Mouse (Mus musculus) liver, embryonic 16.5 days (tissue): ENCODE measurements around the gene Hoxc12. TPM values are rescaled to one million over a fixed set of nuclear protein-coding genes. Genes with fewer than 3 reads are reported as not detected.

Experiments
- ATAC-seq: fragments of 200-750 bp; cut with Nextera tagmentation; 2 replicates; pipeline ENCODE4 v1.8.0; 2017; ENCODE audit warnings: low read depth, mild to moderate bottlenecking, moderate number of reproducible peaks, moderate library complexity
- H3K27ac ChIP-seq: fragments of 300-500 bp; sonication (generic); 2 replicates; pipeline ENCODE4 v1.5.1; 2014; ENCODE audit warnings: mild to moderate bottlenecking, low read length
- H3K27me3 ChIP-seq: fragments of 300-500 bp; sonication (generic); 2 replicates; pipeline ENCODE4 v1.6.1; 2014; ENCODE audit warnings: low read depth, low read length, mixed read lengths; ENCODE audit not compliant: control insufficient read depth, insufficient read depth
- H3K36me3 ChIP-seq: fragments of 300-500 bp; sonication (generic); 2 replicates; pipeline ENCODE4 v1.6.1; 2014; ENCODE audit warnings: mild to moderate bottlenecking; ENCODE audit not compliant: control insufficient read depth, insufficient read depth
- H3K4me1 ChIP-seq: fragments of 300-500 bp; sonication (generic); 2 replicates; pipeline ENCODE4 v1.6.1; 2014; ENCODE audit warnings: low read depth, low read length, mixed read lengths; ENCODE audit not compliant: control insufficient read depth
- H3K4me2 ChIP-seq: fragments of 300-500 bp; sonication (generic); 2 replicates; pipeline ENCODE4 v1.6.1; 2014; ENCODE audit warnings: low read depth, low read length, mixed read lengths
- H3K4me3 ChIP-seq: fragments of 300-500 bp; sonication (generic); 2 replicates; pipeline ENCODE4 v1.5.1; 2014; ENCODE audit warnings: low read depth, mild to moderate bottlenecking, low read length
- H3K9ac ChIP-seq: fragments of 300-500 bp; sonication (generic); 2 replicates; pipeline ENCODE4 v1.6.1; 2014; ENCODE audit warnings: low read depth, low read length
- H3K9me3 ChIP-seq: fragments of 300-500 bp; sonication (generic); replicated peaks from 2 replicates; pipeline ENCODE4 v1.6.1; 2016; ENCODE audit warnings: low read length; ENCODE audit not compliant: control insufficient read depth
- WGBS: fragments of 180-500 bp; shearing (Covaris S2); extraction: QIAGEN DNeasy Blood & Tissue Kit; methylation state at CpG from one replicate; pipeline ENCODE4 v1.1.7; 2014; ENCODE audit not compliant: insufficient replicate concordance; 5-methylcytosine and 5-hydroxymethylcytosine counted together
- polyA plus RNA-seq: library from polyadenylated mRNA; unstranded; fragments of >200 nt; fragmentation: Nextera tagmentation; extraction: Ambion mirVana; gene quantifications from 2 replicates; pipeline ENCODE4 v1.2.1, GENCODE M21; 2015

Hoxc12 gene
- polyA plus RNA-seq, 1 experiment from 2014 or later: not detected

DNA sequence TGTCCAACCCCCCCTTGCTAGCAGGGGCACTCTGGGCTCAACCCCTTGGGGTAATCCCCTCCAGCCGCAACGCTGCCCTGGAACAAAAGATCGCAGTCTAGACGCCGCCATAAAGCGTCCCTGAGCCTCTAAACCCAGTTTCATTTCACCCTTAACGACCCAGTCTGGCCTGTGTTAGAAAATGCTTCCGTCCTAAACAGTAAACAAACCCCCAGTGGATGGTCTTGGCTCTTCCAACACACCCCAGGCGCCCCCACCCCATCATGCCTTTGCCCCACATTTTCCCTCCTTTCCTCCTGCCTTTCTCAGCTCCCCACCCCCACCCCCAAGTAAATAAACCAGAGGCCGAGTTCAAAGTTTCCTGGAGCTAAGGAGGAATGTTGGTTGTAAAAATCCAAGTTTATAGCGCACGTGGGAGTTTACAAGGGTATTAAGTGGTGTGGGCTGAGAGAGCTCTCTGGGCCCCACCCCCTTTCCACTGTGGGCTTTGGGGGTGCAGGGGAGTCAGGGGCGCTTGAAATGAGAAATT lies 23.2 kb downstream of the Hoxc12 start:
- H3K4me3 ChIP-seq: no peak overlapping the region
- H3K36me3 ChIP-seq: no peaks in the 10 kb centered on the region
- no peak for ATAC-seq
- H3K27me3 ChIP-seq: peaks cover 95% of the 10 kb centered on the region
- H3K27ac ChIP-seq: no peak overlapping the region
- WGBS: under 1% methylated on average over 13 of the region's 13 CpGs
- H3K9ac ChIP-seq: no peak overlapping the region
- no peak overlapping the region for H3K4me2 ChIP-seq
- H3K9me3 ChIP-seq: no peaks in the 10 kb centered on the region
- H3K4me1 ChIP-seq: no peaks in the 10 kb centered on the region

DNA sequence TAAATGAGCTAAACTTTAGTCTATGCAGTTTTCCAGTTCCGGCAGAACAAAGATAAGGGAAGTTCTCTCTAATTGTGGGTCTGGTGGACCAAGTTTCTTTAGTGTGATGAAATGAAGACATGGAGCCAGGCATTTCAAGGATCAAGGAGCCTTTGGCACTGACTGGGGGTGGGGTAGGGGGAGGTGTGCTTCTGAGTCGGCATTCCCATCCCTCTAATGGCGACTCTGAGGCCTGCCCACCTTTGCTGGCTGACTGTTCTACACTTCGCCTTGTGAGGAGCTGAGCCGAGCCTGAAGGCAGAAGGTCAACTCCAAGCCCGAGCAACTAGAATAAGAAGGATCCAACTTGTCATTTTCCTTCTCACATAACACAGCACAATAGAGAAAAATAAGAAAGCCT lies 25.2 kb downstream of the Hoxc12 start:
- H3K4me2 ChIP-seq: no peak overlapping the region
- no peaks in the 10 kb centered on the region for H3K4me1 ChIP-seq
- H3K9ac ChIP-seq: no peak overlapping the region
- peaks cover 95% of the 10 kb centered on the region for H3K27me3 ChIP-seq
- no peak overlapping the region for H3K4me3 ChIP-seq
- WGBS: 4% methylated on average over 6 of the region's 6 CpGs
- H3K9me3 ChIP-seq: no peaks in the 10 kb centered on the region
- no peaks in the 10 kb centered on the region for H3K36me3 ChIP-seq
- H3K27ac ChIP-seq: no peak overlapping the region
- ATAC-seq: no peak

DNA sequence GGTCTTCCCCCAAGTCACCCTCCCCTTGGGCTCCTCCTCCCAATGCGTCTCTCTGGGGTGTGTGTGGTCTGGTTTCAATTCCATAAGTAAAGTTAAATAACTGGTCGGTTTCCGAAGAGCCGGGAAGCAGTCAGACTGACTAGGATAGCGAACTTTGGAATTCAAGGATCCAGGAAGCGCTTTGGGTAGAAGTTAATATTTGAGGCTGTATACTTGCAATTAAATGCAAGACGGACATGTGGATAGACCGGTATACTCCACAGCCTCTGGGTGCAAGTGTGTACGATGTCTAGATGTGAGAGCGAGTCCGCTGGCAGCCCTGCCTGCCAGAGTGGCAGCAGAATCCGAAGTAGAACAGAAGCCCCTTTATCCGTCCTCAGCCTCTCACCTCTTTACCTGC lies 25.9 kb downstream of the Hoxc12 start:
- no peaks in the 10 kb centered on the region for H3K36me3 ChIP-seq
- no peaks in the 10 kb centered on the region for H3K9me3 ChIP-seq
- 4% methylated on average over 13 of the region's 13 CpGs for WGBS
- no peak overlapping the region for H3K4me2 ChIP-seq
- H3K4me3 ChIP-seq: no peak overlapping the region
- no peak overlapping the region for H3K27ac ChIP-seq
- no peak overlapping the region for H3K9ac ChIP-seq
- no peak for ATAC-seq
- H3K4me1 ChIP-seq: no peaks in the 10 kb centered on the region
- peaks cover 95% of the 10 kb centered on the region for H3K27me3 ChIP-seq

DNA sequence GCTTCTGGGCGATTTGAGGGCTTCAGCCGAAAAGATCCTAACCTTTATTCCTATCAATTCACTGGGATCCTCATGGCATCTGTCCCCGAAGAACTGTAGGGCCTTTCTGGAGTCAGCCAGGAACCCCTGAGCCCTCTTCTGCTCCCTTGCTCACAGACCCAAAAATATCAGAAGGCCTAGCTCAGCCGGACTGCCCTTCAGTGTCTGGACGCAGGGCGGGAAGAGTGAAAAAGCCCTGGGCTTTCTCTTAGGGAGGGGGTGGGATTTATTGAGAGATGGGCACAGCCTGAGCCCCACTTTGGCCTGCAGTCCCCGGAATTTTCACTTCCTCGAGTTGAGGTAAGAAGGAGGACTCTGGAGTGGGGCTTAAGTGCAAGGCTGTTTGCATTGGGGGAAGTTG lies 26.7 kb downstream of the Hoxc12 start:
- Histone ChIP-seq H3K36me3 (no peaks in the 10 kb centered on the region), H3K27ac (no peak overlapping the region), H3K4me1 (no peaks in the 10 kb centered on the region), H3K9me3 (no peaks in the 10 kb centered on the region), H3K4me2 (no peak overlapping the region), H3K4me3 (no peak overlapping the region), H3K27me3 (peaks cover 93% of the 10 kb centered on the region), H3K9ac (no peak overlapping the region)
- 6% methylated on average over 8 of the region's 8 CpGs for WGBS
- ATAC-seq: no peak

DNA sequence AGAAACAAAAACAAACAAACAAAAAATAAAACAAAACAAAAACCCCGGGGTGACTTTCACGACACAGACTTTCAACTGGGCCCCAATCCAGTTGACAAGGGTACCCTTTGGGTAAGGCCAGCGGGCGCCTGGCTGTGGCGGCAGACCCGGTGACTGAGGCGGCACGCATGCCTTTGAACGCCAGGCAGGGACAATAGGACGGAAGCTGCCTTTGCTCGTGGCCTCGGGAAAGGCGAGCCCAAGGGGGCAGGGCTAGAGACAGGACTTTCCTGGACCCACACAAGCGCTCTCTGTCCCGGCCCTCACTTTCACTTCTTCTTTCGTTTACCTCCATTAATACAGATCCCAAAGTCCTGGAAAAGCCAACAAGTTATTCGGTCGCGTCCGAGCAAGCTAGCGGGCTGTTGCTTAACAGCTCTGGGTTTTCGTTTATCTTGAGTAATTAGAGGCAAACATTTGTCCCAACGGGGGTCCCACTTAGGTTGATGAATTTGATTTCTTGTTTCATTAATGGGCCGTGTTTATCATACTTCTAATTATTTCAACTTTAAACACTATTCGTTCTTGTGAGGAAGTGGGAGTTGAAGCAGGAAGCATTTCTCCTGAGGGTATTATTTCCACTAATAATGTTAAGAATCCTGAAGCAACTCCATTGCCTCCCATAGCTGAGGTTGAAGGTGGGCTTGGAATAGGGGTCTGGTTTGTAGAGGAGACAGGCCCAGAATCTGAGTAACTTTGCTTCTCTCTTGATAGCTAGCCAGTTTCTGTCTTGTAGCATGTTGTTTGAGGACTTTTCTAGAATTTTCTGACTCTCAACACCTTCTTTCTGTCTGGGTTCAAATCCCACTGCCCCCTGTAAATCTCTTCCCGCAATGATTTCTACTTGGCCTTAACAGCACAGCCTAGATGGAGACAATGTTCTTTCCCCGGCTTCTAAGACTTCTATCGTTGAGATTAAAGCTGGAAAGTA lies 27.4 kb downstream of the Hoxc12 start:
- H3K9ac ChIP-seq: no peak overlapping the region
- no peak overlapping the region for H3K4me2 ChIP-seq
- no peaks in the 10 kb centered on the region for H3K9me3 ChIP-seq
- H3K36me3 ChIP-seq: no peaks in the 10 kb centered on the region
- ATAC-seq: no peak
- no peak overlapping the region for H3K4me3 ChIP-seq
- 2% methylated on average over 28 of the region's 28 CpGs for WGBS
- peaks cover 94% of the 10 kb centered on the region for H3K27me3 ChIP-seq
- H3K27ac ChIP-seq: no peak overlapping the region
- H3K4me1 ChIP-seq: no peaks in the 10 kb centered on the region

DNA sequence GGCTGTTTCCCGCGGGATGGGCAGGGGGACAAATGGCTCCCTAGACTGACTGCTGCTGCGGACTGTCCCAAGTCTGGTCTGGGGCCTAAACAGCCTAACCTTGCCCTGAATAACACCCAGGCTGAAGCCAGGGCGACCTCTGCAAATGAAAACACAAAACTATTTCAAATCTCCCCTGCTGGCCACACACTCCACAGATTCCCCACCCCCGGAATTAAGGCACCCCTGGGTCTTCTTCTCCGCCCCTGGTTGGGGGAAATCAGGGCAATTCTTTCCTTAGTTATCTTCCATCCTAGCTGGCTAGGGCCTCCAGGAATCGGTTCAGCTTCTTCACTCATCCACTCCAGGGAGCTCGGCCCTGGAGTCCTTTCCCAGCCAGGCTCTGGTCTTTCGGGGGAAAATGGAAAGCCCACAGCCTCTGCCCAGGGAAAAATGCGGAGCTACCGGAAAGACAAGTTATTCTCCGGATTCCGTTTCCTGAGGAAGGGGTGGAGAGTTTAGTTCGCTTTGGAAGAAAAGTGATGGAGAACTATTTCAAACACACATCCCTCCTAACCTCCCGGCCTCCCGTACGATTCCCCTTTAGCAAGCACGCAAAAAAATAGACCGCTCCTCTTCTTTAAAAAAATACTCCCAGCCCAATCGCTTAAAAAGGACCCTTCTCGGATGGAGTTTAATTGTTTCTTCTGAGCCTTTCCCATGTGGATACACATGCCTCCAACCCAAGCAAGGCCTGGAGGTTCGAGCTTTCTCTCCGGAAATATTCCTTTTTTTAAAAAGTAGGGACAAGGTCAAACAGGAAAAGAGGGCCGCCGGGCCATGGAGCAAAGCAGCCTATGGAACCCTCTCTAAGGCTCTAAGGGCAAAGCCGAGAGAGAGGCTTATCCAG lies 28.7 kb downstream of the Hoxc12 start:
- ATAC-seq: no peak
- WGBS: 4% methylated on average over 26 of the region's 26 CpGs

DNA sequence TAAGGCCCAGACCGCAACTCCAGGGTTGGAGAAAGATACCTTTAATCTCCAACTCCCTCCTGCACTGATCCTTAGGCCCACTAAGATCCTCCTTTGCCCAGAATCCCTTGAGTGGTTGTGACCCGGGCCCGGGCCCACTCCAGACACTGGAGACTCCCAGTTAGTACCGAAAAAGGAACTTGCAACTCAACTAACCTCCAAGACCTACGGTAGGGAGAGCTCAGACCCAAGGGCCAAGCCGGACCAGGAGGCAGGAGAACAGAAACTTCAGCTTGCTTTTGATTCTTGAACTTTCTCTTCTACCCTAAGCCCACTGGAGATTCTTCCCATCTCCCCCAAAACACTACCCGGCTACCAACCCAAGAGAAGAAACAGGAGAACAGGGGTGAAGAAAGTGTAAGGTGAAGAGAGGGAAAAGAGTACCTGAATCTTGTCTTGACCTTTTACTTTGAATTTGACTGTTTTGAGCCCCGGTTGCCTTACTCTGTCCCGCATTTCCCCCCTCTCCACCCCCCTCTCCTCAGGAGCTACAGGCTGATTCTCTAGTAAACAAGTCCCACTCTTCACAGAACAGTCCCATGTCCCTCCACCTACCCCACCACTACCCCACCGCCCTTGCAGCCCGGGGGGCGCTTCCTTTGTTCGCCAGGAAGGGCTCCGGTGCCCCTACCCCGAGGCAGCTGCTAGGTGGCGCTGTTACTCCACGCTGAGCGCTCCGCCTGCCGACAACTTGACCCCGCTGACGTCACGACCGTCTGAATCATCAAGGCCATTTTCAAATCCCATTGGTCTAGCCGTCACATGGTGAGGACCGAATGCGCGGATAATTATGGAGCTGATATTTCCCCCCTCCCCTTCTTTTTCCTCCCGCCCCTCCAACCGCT lies 29.6 kb downstream of the Hoxc12 start:
- no peak overlapping the region for H3K9ac ChIP-seq
- H3K27me3 ChIP-seq: peaks cover 95% of the 10 kb centered on the region
- no peak overlapping the region for H3K27ac ChIP-seq
- H3K4me1 ChIP-seq: no peaks in the 10 kb centered on the region
- no peak overlapping the region for H3K4me3 ChIP-seq
- H3K9me3 ChIP-seq: no peaks in the 10 kb centered on the region
- H3K36me3 ChIP-seq: no peaks in the 10 kb centered on the region
- 3% methylated on average over 30 of the region's 30 CpGs for WGBS
- no peak overlapping the region for H3K4me2 ChIP-seq
- no peak for ATAC-seq

More for the DNA sequence above, 28.7 kb downstream of the Hoxc12 start:
- Histone ChIP-seq H3K4me2 (no peak overlapping the region), H3K9ac (no peak overlapping the region), H3K4me3 (no peak overlapping the region), H3K36me3 (no peaks in the 10 kb centered on the region), H3K4me1 (no peaks in the 10 kb centered on the region), H3K27ac (no peak overlapping the region), H3K9me3 (no peaks in the 10 kb centered on the region), H3K27me3 (peaks cover 95% of the 10 kb centered on the region)

DNA sequence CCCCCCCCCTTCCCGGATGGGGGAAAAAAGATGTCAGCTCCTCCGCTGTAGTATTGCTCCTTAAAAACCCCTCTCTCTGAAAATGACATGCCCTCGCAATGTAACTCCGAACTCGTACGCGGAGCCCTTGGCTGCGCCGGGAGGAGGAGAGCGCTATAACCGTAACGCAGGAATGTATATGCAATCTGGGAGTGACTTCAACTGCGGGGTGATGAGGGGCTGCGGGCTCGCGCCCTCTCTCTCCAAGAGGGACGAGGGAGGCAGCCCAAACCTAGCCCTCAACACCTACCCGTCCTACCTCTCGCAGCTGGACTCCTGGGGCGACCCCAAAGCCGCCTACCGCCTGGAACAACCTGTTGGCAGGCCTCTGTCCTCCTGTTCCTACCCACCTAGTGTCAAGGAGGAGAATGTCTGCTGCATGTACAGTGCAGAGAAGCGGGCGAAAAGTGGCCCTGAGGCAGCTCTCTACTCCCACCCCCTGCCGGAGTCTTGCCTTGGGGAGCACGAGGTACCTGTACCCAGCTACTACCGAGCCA lies 30.3 kb downstream of the Hoxc12 start, which contains the start of gene Hoxc10:
Gene Hoxc10, plus strand, starts transcription at position 21 of the 536 bp plus-strand sequence.
- Histone ChIP-seq H3K9me3 (no peaks in the 10 kb centered on the region), H3K27ac (no peak within 1 kb of the TSS), H3K36me3 (no peaks in the 10 kb centered on the region), H3K9ac (no peak within 1 kb of the TSS), H3K27me3 (peaks cover 95% of the 10 kb centered on the region), H3K4me3 (no peak within 1 kb of the TSS), H3K4me1 (no peaks in the 10 kb centered on the region), H3K4me2 (no peak within 1 kb of the TSS)
- ATAC-seq: no peak
- 4% methylated on average over 27 of the region's 27 CpGs for WGBS
